Mouse (Mus musculus) frontal cortex, postnatal 10 days (tissue): ENCODE results near the gene Mob3b.

Source experiments
- DNase-seq, 2 experiments: peaks; one replicate each; pipeline ENCODE4 v3.0.0; 2022; ENCODE audit warnings: low spot score in 2 of 2, mixed read lengths in 1 of 2

Mob3b gene

GRCm38 (mm10) chr4:35156751-35157611, at the start of gene Mob3b:
Gene Mob3b (minus strand): TSS chr4:35157484.
- peak; percentile 48 to 79 for DNase-seq

GRCm38 (mm10) chr4:35204659-35205058, 47.4 kb upstream of the Mob3b start:
- no peak for DNase-seq

GRCm38 (mm10) chr4:35203724-35204123, 46.4 kb upstream of the Mob3b start:
- DNase-seq: no peak

GRCm38 (mm10) chr4:35201700-35202099, 44.4 kb upstream of the Mob3b start:
- no peak for DNase-seq

GRCm38 (mm10) chr4:35192725-35193124, 35.4 kb upstream of the Mob3b start:
- DNase-seq: no peak

GRCm38 (mm10) chr4:35189794-35190193, 32.5 kb upstream of the Mob3b start:
- no peak for DNase-seq

- DNase-seq: no peak
Observed at GRCm38 (mm10) chr4:35187617-35188326, 30.5 kb upstream of the Mob3b start.

GRCm38 (mm10) chr4:35177926-35178645, 20.8 kb upstream of the Mob3b start:
- no peak for DNase-seq

GRCm38 (mm10) chr4:35175566-35175965, 18.3 kb upstream of the Mob3b start:
- DNase-seq: no peak

GRCm38 (mm10) chr4:35173551-35173950, 16.3 kb upstream of the Mob3b start:
- DNase-seq: no peak

- no peak for DNase-seq
Observed at GRCm38 (mm10) chr4:35172471-35172870, 15.2 kb upstream of the Mob3b start.

- peak in 1 of 2 experiments; percentile 11 for DNase-seq
Observed at GRCm38 (mm10) chr4:35169571-35170125, 12.4 kb upstream of the Mob3b start.

GRCm38 (mm10) chr4:35167855-35168254, 10.6 kb upstream of the Mob3b start:
- DNase-seq: no peak

- DNase-seq: no peak
Observed at GRCm38 (mm10) chr4:35165947-35166346, 8.7 kb upstream of the Mob3b start.

- DNase-seq: no peak
Observed at GRCm38 (mm10) chr4:35165275-35165674, 8.0 kb upstream of the Mob3b start.

GRCm38 (mm10) chr4:35157815-35158214, 531 bp upstream of the Mob3b start:
- DNase-seq: no peak

GRCm38 (mm10) chr4:35156149-35156611, 1.1 kb downstream of the Mob3b start:
- DNase-seq: peak in 1 of 2 experiments; percentile 36

- DNase-seq: no peak
Observed at GRCm38 (mm10) chr4:35155132-35155922, 2.0 kb downstream of the Mob3b start.

- no peak for DNase-seq
Observed at GRCm38 (mm10) chr4:35154051-35154450, 3.2 kb downstream of the Mob3b start.

- DNase-seq: no peak
Observed at GRCm38 (mm10) chr4:35151756-35152155, 5.5 kb downstream of the Mob3b start, which contains the start of gene Ifnk. Gene Ifnk (plus strand): TSS chr4:35152056.

- DNase-seq: no peak
Observed at GRCm38 (mm10) chr4:35150706-35151105, 6.6 kb downstream of the Mob3b start.
